Comparison of ENCODE assay signal across 10 mouse cellular contexts in the genomic region with DNA sequence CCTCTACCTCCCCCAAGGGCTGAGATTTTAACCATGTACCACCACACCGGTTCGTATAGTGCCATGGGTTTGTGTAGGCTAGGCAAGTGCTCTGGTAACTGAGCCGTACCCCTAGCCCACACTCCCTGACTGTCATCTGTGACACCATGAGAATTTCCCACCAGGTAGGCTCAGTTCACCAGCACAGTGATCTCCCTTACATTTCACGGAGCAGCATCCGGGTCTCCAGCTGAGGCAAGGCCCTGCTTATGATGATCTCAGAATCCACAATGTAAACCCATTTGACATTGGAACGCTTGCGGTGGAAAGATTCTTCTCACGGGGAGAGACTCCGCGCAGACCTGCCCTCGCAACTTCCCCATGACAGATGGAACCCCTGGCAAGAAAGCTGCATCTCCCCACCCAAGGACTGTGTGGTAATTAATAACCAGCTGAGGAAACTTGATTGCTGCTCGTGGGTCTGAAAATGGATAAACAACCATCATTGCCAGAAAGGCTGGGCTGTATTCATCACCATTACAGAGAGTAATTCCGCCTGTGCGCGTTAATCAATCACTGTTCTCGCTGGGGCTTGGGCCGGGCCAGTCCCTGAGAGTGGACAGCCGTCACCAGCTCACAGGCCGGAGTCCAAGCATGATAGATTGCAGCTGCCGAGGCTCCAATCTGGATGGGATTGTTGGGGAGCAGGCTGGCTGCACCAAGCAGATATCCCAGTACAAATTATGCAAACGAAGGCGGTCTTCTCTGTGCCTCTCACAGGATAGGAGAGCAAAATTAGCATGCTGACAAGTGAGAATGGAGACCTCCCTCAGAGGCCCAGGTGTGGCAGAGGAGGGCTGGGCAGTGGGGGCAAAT.
DNase-seq lines count a peak whose midpoint lies in the region; ATAC-seq and TF ChIP-seq lines count a peak whose summit lies in the region.
"Had no signal": no experiment of that assay in that cellular context is flagged by ENCODE, and none has a peak within 500 bp of the region (broad histone marks: within the 10 kb centered on the region; RNA-seq: fewer than 3 reads in every experiment).

No protein-coding gene starts in this region.

- 55% methylated on average over 22 of the region's 22 CpGs for WGBS in kidney, adult 2 months
- 62% methylated on average over 22 of the region's 22 CpGs for WGBS in forebrain, embryonic 12.5 days
- WGBS in hindbrain, embryonic 16.5 days: 39% methylated on average over 22 of the region's 22 CpGs
- 59% methylated on average over 22 of the region's 22 CpGs for WGBS in midbrain, embryonic 16.5 days
- 39% methylated on average over 22 of the region's 22 CpGs for WGBS in cerebellum, adult 2 months

- DNase-seq in kidney, postnatal 14 days: peak; percentile 26
- DNase-seq in kidney, adult 2 months: no peak
- no peak for DNase-seq in MN1 (ENCODE audit: low spot score)
- DNase-seq in cerebellum, adult 2 months: no peak
- DNase-seq in adrenal gland, postnatal 36 days: no peak
- DNase-seq: right cerebral cortex, postnatal 25 days had no signal

- H3K4me1 ChIP-seq in kidney, adult 2 months (ENCODE audit: control insufficient read depth, insufficient read depth, low read length): no peaks in the 10 kb centered on the region
- H3K4me1 ChIP-seq in forebrain, embryonic 12.5 days: peaks cover 10% of the 10 kb centered on the region
- H3K4me1 ChIP-seq in hindbrain, embryonic 16.5 days (ENCODE audit: control insufficient read depth, insufficient read depth, low read depth, low read length): peaks cover 13% of the 10 kb centered on the region
- H3K4me1 ChIP-seq in midbrain, embryonic 16.5 days (ENCODE audit: control insufficient read depth, insufficient read depth, low read length): peaks cover 6% of the 10 kb centered on the region; the same call in 1 of the 2 replicates
- H3K4me1 ChIP-seq in cerebellum, adult 2 months (ENCODE audit: control insufficient read depth, insufficient read depth, low read length): no peaks in the 10 kb centered on the region

- ATAC-seq in forebrain, embryonic 12.5 days (ENCODE audit: low FRiP score): peak; percentile 36; the same call in 1 of the 2 replicates
- ATAC-seq in hindbrain, embryonic 16.5 days: peak; percentile 91
- ATAC-seq in midbrain, embryonic 16.5 days: 0 out of 2 replicates have a peak, but pooled peaks have one; percentile 39

- H3K4me3 ChIP-seq in kidney, adult 2 months (ENCODE audit: insufficient read depth, low read depth, low read length): no peak overlapping the region
- H3K4me3 ChIP-seq in forebrain, embryonic 12.5 days (replicated peaks): no peak overlapping the region
- H3K4me3 ChIP-seq in hindbrain, embryonic 16.5 days (ENCODE audit: low read length): no peak overlapping the region
- no peak overlapping the region for H3K4me3 ChIP-seq in midbrain, embryonic 16.5 days (ENCODE audit: low read depth, low read length)
- no peak overlapping the region for H3K4me3 ChIP-seq in cerebellum, adult 2 months (replicated peaks; ENCODE audit: insufficient read depth, low read depth, low read length)

- no peaks in the 10 kb centered on the region for H3K9me3 ChIP-seq in forebrain, embryonic 12.5 days
- no peaks in the 10 kb centered on the region for H3K9me3 ChIP-seq in hindbrain, embryonic 16.5 days (ENCODE audit: control insufficient read depth, low read length)
- H3K9me3 ChIP-seq in midbrain, embryonic 16.5 days (replicated peaks; ENCODE audit: control insufficient read depth, low read length, poor library complexity, severe bottlenecking): no peaks in the 10 kb centered on the region

- no peak for TF ChIP-seq POLR2A in kidney, adult 2 months (IDR thresholded peaks at IDR 0.05; ENCODE audit: low read depth, low read length)
- TF ChIP-seq POLR2A in cerebellum, adult 2 months (IDR thresholded peaks at IDR 0.05; ENCODE audit: borderline replicate concordance, insufficient read depth, low read length): no peak

- H3K9ac ChIP-seq in forebrain, embryonic 12.5 days: no peak overlapping the region
- H3K9ac ChIP-seq in hindbrain, embryonic 16.5 days (ENCODE audit: low read depth, low read length): peak overlapping the region; percentile 22; the same call in 1 of the 2 replicates
- no peak overlapping the region for H3K9ac ChIP-seq in midbrain, embryonic 16.5 days (ENCODE audit: low read depth, low read length)
- H3K9ac ChIP-seq: liver, embryonic 14.5 days had no signal

- no peak for TF ChIP-seq CTCF in kidney, adult 2 months (conservative IDR thresholded peaks at IDR 0.05; ENCODE audit: insufficient read depth, insufficient read length, low read depth, low read length)
- TF ChIP-seq CTCF in cerebellum, adult 2 months (IDR thresholded peaks at IDR 0.05; ENCODE audit: borderline replicate concordance, insufficient read depth, low read depth, low read length): no peak

- no peak overlapping the region for H3K27ac ChIP-seq in kidney, adult 2 months (ENCODE audit: insufficient read depth, low read depth, low read length)
- peak overlapping the region; percentile 32 for H3K27ac ChIP-seq in forebrain, embryonic 12.5 days
- 0 out of 2 replicates have a peak overlapping the region, but pooled peaks have one; percentile 17 for H3K27ac ChIP-seq in hindbrain, embryonic 16.5 days (ENCODE audit: low read depth, low read length)
- H3K27ac ChIP-seq in midbrain, embryonic 16.5 days (ENCODE audit: low read length): no peak overlapping the region
- no peak overlapping the region for H3K27ac ChIP-seq in cerebellum, adult 2 months (ENCODE audit: insufficient read depth, low read length)
- H3K27ac ChIP-seq: liver, embryonic 14.5 days had no signal

- no peak overlapping the region for H3K4me2 ChIP-seq in forebrain, embryonic 12.5 days
- H3K4me2 ChIP-seq in hindbrain, embryonic 16.5 days (ENCODE audit: low read length): peak overlapping the region; percentile 8; the same call in 1 of the 2 replicates
- no peak overlapping the region for H3K4me2 ChIP-seq in midbrain, embryonic 16.5 days (ENCODE audit: low read length)

- no peaks in the 10 kb centered on the region for H3K27me3 ChIP-seq in kidney, adult 2 months (replicated peaks; ENCODE audit: control insufficient read depth, insufficient read depth, low read length)
- 0 out of 2 replicates have a peak, but pooled peaks cover 3% of the 10 kb centered on the region for H3K27me3 ChIP-seq in forebrain, embryonic 12.5 days
- no peaks in the 10 kb centered on the region; the same call in 1 of the 2 replicates for H3K27me3 ChIP-seq in hindbrain, embryonic 16.5 days (replicated peaks; ENCODE audit: control insufficient read depth, insufficient read depth, low read length)
- H3K27me3 ChIP-seq in midbrain, embryonic 16.5 days (ENCODE audit: control insufficient read depth, insufficient read depth, low read depth, low read length): no peaks in the 10 kb centered on the region
- H3K27me3 ChIP-seq in cerebellum, adult 2 months (ENCODE audit: control insufficient read depth, insufficient read depth, low read length): no peaks in the 10 kb centered on the region; the same call in 1 of the 2 replicates

- no peaks in the 10 kb centered on the region for H3K36me3 ChIP-seq in kidney, adult 2 months (ENCODE audit: control insufficient read depth, insufficient read depth, low read length)
- H3K36me3 ChIP-seq in forebrain, embryonic 12.5 days (replicated peaks): no peaks in the 10 kb centered on the region
- H3K36me3 ChIP-seq in hindbrain, embryonic 16.5 days (ENCODE audit: control insufficient read depth, insufficient read depth, low read length): no peaks in the 10 kb centered on the region
- H3K36me3 ChIP-seq in midbrain, embryonic 16.5 days (ENCODE audit: control insufficient read depth, insufficient read depth, low read length): no peaks in the 10 kb centered on the region

Comparison
In these comparisons a context has a peak if more than half of its experiments do, and no peak if none do; other contexts are left out.
1. H3K27ac ChIP-seq: peak in forebrain, embryonic 12.5 days (single experiment) and hindbrain, embryonic 16.5 days (single experiment); none in kidney, adult 2 months (single experiment), midbrain, embryonic 16.5 days (single experiment) and cerebellum, adult 2 months (single experiment).
2. ATAC-seq: peak in every context shown above with its lines; median percentile 91 in hindbrain, embryonic 16.5 days; 39 in midbrain, embryonic 16.5 days; 36 in forebrain, embryonic 12.5 days.